Comparison of ENCODE assay signal across 12 mouse cellular contexts in genomic region chr11:87735691-87736090, GRCm38 (mm10). TPM values are rescaled to one million over a fixed set of nuclear protein-coding genes. Genes with fewer than 3 reads are reported as not detected.
A peak's percentile ranks its signal among the peaks of the same experiment; 100 is the strongest.
DNase-seq lines count a peak whose midpoint lies in the region; ATAC-seq and TF ChIP-seq lines count a peak whose summit lies in the region.
"Had no signal": no experiment of that assay in that cellular context is flagged by ENCODE, and none has a peak within 500 bp of the region (broad histone marks: within the 10 kb centered on the region; RNA-seq: fewer than 3 reads in every experiment).

No protein-coding gene starts in this region.

- 0 out of 2 replicates have a peak overlapping the region, but pooled peaks have one; percentile 88 for H3K4me2 ChIP-seq in heart, postnatal 0 days (ENCODE audit: low read depth, low read length)
- H3K4me2 ChIP-seq in neural tube, embryonic 12.5 days (replicated peaks), result peak overlapping the region; percentile 98; the same call in 1 of the 2 replicates
- 0 out of 2 replicates have a peak overlapping the region, but pooled peaks have one; percentile 69 for H3K4me2 ChIP-seq in midbrain, embryonic 15.5 days

- H3K4me1 ChIP-seq in heart, postnatal 0 days (ENCODE audit: control insufficient read depth, insufficient read depth), result peaks cover 13% of the 10 kb centered on the region
- peaks cover 17% of the 10 kb centered on the region; the same call in 1 of the 2 replicates for H3K4me1 ChIP-seq in neural tube, embryonic 12.5 days
- peaks cover 31% of the 10 kb centered on the region for H3K4me1 ChIP-seq in midbrain, embryonic 15.5 days

- no peak overlapping the region for H3K9ac ChIP-seq in heart, postnatal 0 days (replicated peaks; ENCODE audit: low read depth, low read length)
- no peak overlapping the region for H3K9ac ChIP-seq in neural tube, embryonic 12.5 days
- H3K9ac ChIP-seq in midbrain, embryonic 15.5 days, result no peak overlapping the region

- TF ChIP-seq CTCF in heart, postnatal 0 days (IDR thresholded peaks at IDR 0.05; ENCODE audit: low read depth), result no peak

- H3K4me3 ChIP-seq in heart, postnatal 0 days (ENCODE audit: low read depth, low read length), result no peak overlapping the region
- no peak overlapping the region for H3K4me3 ChIP-seq in neural tube, embryonic 12.5 days
- no peak overlapping the region; the same call in 1 of the 2 replicates for H3K4me3 ChIP-seq in midbrain, embryonic 15.5 days

- H3K9me3 ChIP-seq in heart, postnatal 0 days (replicated peaks; ENCODE audit: control insufficient read depth, low read length), result no peaks in the 10 kb centered on the region
- H3K9me3 ChIP-seq in neural tube, embryonic 12.5 days, result no peaks in the 10 kb centered on the region
- H3K9me3 ChIP-seq in midbrain, embryonic 15.5 days, result no peaks in the 10 kb centered on the region

- peaks cover 19% of the 10 kb centered on the region for H3K36me3 ChIP-seq in heart, postnatal 0 days (replicated peaks; ENCODE audit: control insufficient read depth, insufficient read depth, low read length)
- peaks cover 15% of the 10 kb centered on the region; the same call in 1 of the 2 replicates for H3K36me3 ChIP-seq in neural tube, embryonic 12.5 days
- peaks cover 9% of the 10 kb centered on the region; the same call in 1 of the 2 replicates for H3K36me3 ChIP-seq in midbrain, embryonic 15.5 days (replicated peaks)

- no peaks in the 10 kb centered on the region for H3K27me3 ChIP-seq in heart, postnatal 0 days (ENCODE audit: control insufficient read depth, insufficient read depth, low read length)
- 0 out of 2 replicates have a peak, but pooled peaks cover 7% of the 10 kb centered on the region for H3K27me3 ChIP-seq in neural tube, embryonic 12.5 days (replicated peaks)
- H3K27me3 ChIP-seq in midbrain, embryonic 15.5 days (replicated peaks), result no peaks in the 10 kb centered on the region

- ATAC-seq in heart, postnatal 0 days (ENCODE audit: insufficient read depth, low read depth), result no peak
- no peak for ATAC-seq in neural tube, embryonic 12.5 days (ENCODE audit: low FRiP score, low read depth)
- no peak for ATAC-seq in midbrain, embryonic 15.5 days (replicated peaks)

- 65% methylated on average over 6 of the region's 6 CpGs for WGBS in heart, postnatal 0 days
- 89% methylated on average over 6 of the region's 6 CpGs for WGBS in neural tube, embryonic 12.5 days
- 84% methylated on average over 6 of the region's 6 CpGs for WGBS in midbrain, embryonic 15.5 days

- H3K27ac ChIP-seq in heart, postnatal 0 days (ENCODE audit: low read depth), result peak overlapping the region; percentile 77; the same call in 1 of the 2 replicates
- H3K27ac ChIP-seq in neural tube, embryonic 12.5 days, result no peak overlapping the region
- no peak overlapping the region for H3K27ac ChIP-seq in midbrain, embryonic 15.5 days
- H3K27ac ChIP-seq: kidney, postnatal 0 days had no signal

- DNase-seq in heart, postnatal 0 days (ENCODE audit: low spot score), result no peak
- DNase-seq in heart, adult 9 months (ENCODE audit: low spot score in 2 of 2), result no peak
- no peak for DNase-seq in neural tube, embryonic 10.5 days (ENCODE audit: extremely low spot score, low spot score)
- DNase-seq in induced T-regulatory cell, adult 2 months (ENCODE audit: low read depth), result peak; percentile 33
- DNase-seq in c-Kit-positive CD71-positive TER-119-positive erythroid progenitor cells, embryonic 14.5 days (ENCODE audit: low spot score), result no peak
- no peak for DNase-seq in left cerebral cortex, postnatal 25 days (ENCODE audit: low spot score in 2 of 2)
- DNase-seq: layer of hippocampus, postnatal 36 days; lung, adult 2 months; right cerebral cortex, postnatal 14 days had no signal

- no peak for TF ChIP-seq EP300 in heart, postnatal 0 days (IDR thresholded peaks at IDR 0.05; ENCODE audit: low read depth)

- intact Hi-C loops in left cerebral cortex, postnatal 25 days (cut with DNase I), result loop anchor here (2.0 kb wide), 1 partner anchor 27 kb away; no protein-coding TSS in a partner anchor

RNA-seq across cellular contexts. Expression of gene Supt4a, which starts 1.7 kb away (rescaled TPM):
- 50.3 and 73.7 TPM in 2 replicates for total RNA-seq in heart, postnatal 0 days (2014; rRNA removed; ENCODE audit: low replicate concordance)
- polyA plus RNA-seq in heart, postnatal 0 days (2015; fragmentation: Nextera tagmentation; extraction: Ambion mirVana), result 101 and 104 TPM in 2 replicates
- polyA plus RNA-seq in neural tube, embryonic 12.5 days (2016; fragmentation: Nextera tagmentation; extraction: Ambion mirVana), result 149 TPM in 2 replicates
- polyA plus RNA-seq in midbrain, embryonic 15.5 days (2015; fragmentation: Nextera tagmentation; extraction: Ambion mirVana), result 136 and 137 TPM in 2 replicates
- 10 to 100 TPM; 69.9 to 86.3 TPM for total RNA-seq in left cerebral cortex, postnatal 25 days (2021)

RNA-seq across cellular contexts. Expression of gene Tspoap1, which starts 24.6 kb away (rescaled TPM):
- total RNA-seq in heart, postnatal 0 days (2014; rRNA removed; ENCODE audit: low replicate concordance), result 1.6 TPM in 1 of 2 replicates, not detected in the other
- polyA plus RNA-seq in heart, postnatal 0 days (2015; fragmentation: Nextera tagmentation; extraction: Ambion mirVana), result 0.12 TPM in 1 of 2 replicates, not detected in the other
- 23.6 and 26.1 TPM in 2 replicates for polyA plus RNA-seq in neural tube, embryonic 12.5 days (2016; fragmentation: Nextera tagmentation; extraction: Ambion mirVana)
- polyA plus RNA-seq in midbrain, embryonic 15.5 days (2015; fragmentation: Nextera tagmentation; extraction: Ambion mirVana), result 65.8 and 72.5 TPM in 2 replicates
- total RNA-seq in left cerebral cortex, postnatal 25 days (2021), result 100 to 1,000 TPM; 165 to 189 TPM

RNA-seq across cellular contexts. Expression of gene Mpo, which starts 57.7 kb away (rescaled TPM):
- total RNA-seq in heart, postnatal 0 days (2014; rRNA removed; ENCODE audit: low replicate concordance), result 0.46 and 2.6 TPM in 2 replicates
- polyA plus RNA-seq in heart, postnatal 0 days (2015; fragmentation: Nextera tagmentation; extraction: Ambion mirVana), result 0.26 and 0.36 TPM in 2 replicates
- polyA plus RNA-seq in neural tube, embryonic 12.5 days (2016; fragmentation: Nextera tagmentation; extraction: Ambion mirVana), result 2.8 and 3.6 TPM in 2 replicates
- polyA plus RNA-seq in midbrain, embryonic 15.5 days (2015; fragmentation: Nextera tagmentation; extraction: Ambion mirVana), result 0.12 and 1.2 TPM in 2 replicates
- not detected for total RNA-seq in left cerebral cortex, postnatal 25 days (2021)

Comparison
In these comparisons a context has a peak if more than half of its experiments do, and no peak if none do; other contexts are left out.
1. RNA of gene Tspoap1, which starts 24.6 kb away (polyA plus RNA-seq): 65.8 to 72.5 TPM in midbrain, embryonic 15.5 days and 23.6 to 26.1 TPM in neural tube, embryonic 12.5 days; 0.12 TPM in heart, postnatal 0 days; every median in the first group is over 10 times any median in the second.
2. Peak in every context shown above with its lines, with median percentiles within 50 percentile points of each other: H3K4me2 ChIP-seq.